ENCODE assay signal across 13 mouse cellular contexts in the genomic region with DNA sequence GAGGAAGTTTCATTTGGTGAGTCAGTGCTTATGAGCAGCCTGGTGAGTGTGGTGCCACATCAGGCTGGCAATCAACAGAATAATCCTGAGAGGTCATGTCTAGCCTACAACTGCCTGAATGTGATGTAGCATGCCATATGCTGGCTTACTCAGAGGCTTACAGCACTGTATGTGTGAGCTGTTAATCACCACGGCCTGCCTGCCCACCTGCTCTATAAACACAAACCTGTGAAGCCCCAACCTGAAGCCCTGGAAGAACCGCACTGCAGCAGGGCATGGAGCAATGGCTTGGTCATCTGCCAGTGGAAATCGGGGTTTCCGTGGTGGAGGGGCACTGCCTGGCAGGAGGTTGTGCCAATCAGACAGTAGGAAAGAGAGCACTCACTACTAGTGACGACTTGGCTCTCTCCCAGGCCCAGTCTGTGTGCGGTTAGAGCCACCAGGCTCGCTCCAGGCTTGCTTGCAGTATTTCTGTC. TPM values are rescaled to one million over a fixed set of nuclear protein-coding genes. Genes with fewer than 3 reads are reported as not detected.
A peak's percentile ranks its signal among the peaks of the same experiment; 100 is the strongest.
DNase-seq lines count a peak whose midpoint lies in the region; ATAC-seq lines count a peak whose summit lies in the region.
"Had no signal": no experiment of that assay in that cellular context is flagged by ENCODE, and none has a peak within 500 bp of the region (broad histone marks: within the 10 kb centered on the region; RNA-seq: fewer than 3 reads in every experiment).

No protein-coding gene starts in this region.

- no peak overlapping the region for H3K4me3 ChIP-seq in hindbrain, embryonic 15.5 days
- H3K4me3 ChIP-seq in hindbrain, embryonic 12.5 days: no peak overlapping the region
- H3K4me3 ChIP-seq: lung, embryonic 15.5 days; neural tube, embryonic 15.5 days had no signal

- H3K27ac ChIP-seq in hindbrain, embryonic 15.5 days (replicated peaks): 0 out of 2 replicates have a peak overlapping the region, but pooled peaks have one; percentile 48
- H3K27ac ChIP-seq in hindbrain, embryonic 12.5 days: no peak overlapping the region
- H3K27ac ChIP-seq: lung, embryonic 15.5 days; neural tube, embryonic 15.5 days had no signal

- ATAC-seq in hindbrain, embryonic 15.5 days (ENCODE audit: low FRiP score, low read depth): no peak
- no peak for ATAC-seq in hindbrain, embryonic 12.5 days (ENCODE audit: low FRiP score)

- H3K4me1 ChIP-seq in hindbrain, embryonic 15.5 days (replicated peaks): peaks cover 10% of the 10 kb centered on the region; the same call in 1 of the 2 replicates
- H3K4me1 ChIP-seq in hindbrain, embryonic 12.5 days: no peaks in the 10 kb centered on the region
- H3K4me1 ChIP-seq: lung, embryonic 15.5 days had no signal

- no peaks in the 10 kb centered on the region for H3K9me3 ChIP-seq in hindbrain, embryonic 15.5 days
- H3K9me3 ChIP-seq in hindbrain, embryonic 12.5 days (replicated peaks): no peaks in the 10 kb centered on the region
- H3K9me3 ChIP-seq: lung, embryonic 15.5 days; neural tube, embryonic 15.5 days had no signal

- no peaks in the 10 kb centered on the region for H3K27me3 ChIP-seq in hindbrain, embryonic 15.5 days
- no peaks in the 10 kb centered on the region for H3K27me3 ChIP-seq in hindbrain, embryonic 12.5 days
- H3K27me3 ChIP-seq: lung, embryonic 15.5 days; neural tube, embryonic 15.5 days had no signal

- H3K9ac ChIP-seq in hindbrain, embryonic 15.5 days: no peak overlapping the region
- H3K9ac ChIP-seq in hindbrain, embryonic 12.5 days: no peak overlapping the region
- H3K9ac ChIP-seq: lung, embryonic 15.5 days; neural tube, embryonic 15.5 days had no signal

- DNase-seq in adrenal gland, postnatal 25 days: peak; percentile 59
- DNase-seq in layer of hippocampus, postnatal 10 days (ENCODE audit: low spot score in 2 of 2): peak; percentile 68 to 78
- peak; percentile 70 to 74 for DNase-seq in right cerebral cortex, postnatal 10 days (ENCODE audit: low spot score in 2 of 2)
- no peak for DNase-seq in thymus, postnatal 36 days
- DNase-seq in spleen, postnatal 14 days (ENCODE audit: low spot score in 2 of 2): no peak
- DNase-seq in heart, adult 8-10 months (ENCODE audit: low spot score): no peak
- DNase-seq: cerebellum, adult 9-10 months; heart, postnatal 36 days had no signal

- WGBS in hindbrain, embryonic 15.5 days: 79% methylated on average over 7 of the region's 7 CpGs
- 92% methylated on average over 7 of the region's 7 CpGs for WGBS in hindbrain, embryonic 12.5 days

- H3K36me3 ChIP-seq in hindbrain, embryonic 15.5 days: peaks cover 77% of the 10 kb centered on the region
- peaks cover 80% of the 10 kb centered on the region for H3K36me3 ChIP-seq in hindbrain, embryonic 12.5 days

- H3K4me2 ChIP-seq in hindbrain, embryonic 15.5 days: no peak overlapping the region
- no peak overlapping the region for H3K4me2 ChIP-seq in hindbrain, embryonic 12.5 days (replicated peaks)
- H3K4me2 ChIP-seq: lung, embryonic 15.5 days; neural tube, embryonic 15.5 days had no signal

RNA-seq across cellular contexts. Expression of a gene that starts 12.4 kb away (rescaled TPM):
- 87.3 and 87.8 TPM in 2 replicates for polyA plus RNA-seq in hindbrain, embryonic 15.5 days (2015; fragmentation: Nextera tagmentation; extraction: Ambion mirVana)
- 97.2 and 98.7 TPM in 2 replicates for polyA plus RNA-seq in hindbrain, embryonic 12.5 days (2016; fragmentation: Nextera tagmentation; extraction: Ambion mirVana)
- 76.0 and 82.7 TPM in 2 replicates for total RNA-seq in adrenal gland, postnatal 25 days (2021)
- total RNA-seq in layer of hippocampus, postnatal 10 days (2021): 10 to 100 TPM; 72.9 to 78.3 TPM
- total RNA-seq in heart, adult 8-10 months (2022): 10 to 100 TPM; 29.3 to 37.1 (median 34.4) TPM

RNA-seq across cellular contexts. Expression of a gene that starts 35.9 kb away (rescaled TPM):
- 1.8 and 2.2 TPM in 2 replicates for polyA plus RNA-seq in hindbrain, embryonic 15.5 days (2015; fragmentation: Nextera tagmentation; extraction: Ambion mirVana)
- not detected in 2 replicates for polyA plus RNA-seq in hindbrain, embryonic 12.5 days (2016; fragmentation: Nextera tagmentation; extraction: Ambion mirVana)
- total RNA-seq in adrenal gland, postnatal 25 days (2021): 0.64 TPM in 1 of 2 replicates, not detected in the other
- total RNA-seq in layer of hippocampus, postnatal 10 days (2021): 100 to 1,000 TPM; 127 to 143 TPM
- total RNA-seq in heart, adult 8-10 months (2022): not detected
- total RNA-seq: heart, postnatal 36 days had no signal
- polyA plus RNA-seq: lung, embryonic 15.5 days had no signal

RNA-seq across cellular contexts. Expression of a gene that starts 46.6 kb away (rescaled TPM):
- not detected in 2 replicates for polyA plus RNA-seq in hindbrain, embryonic 15.5 days (2015; fragmentation: Nextera tagmentation; extraction: Ambion mirVana)
- polyA plus RNA-seq in hindbrain, embryonic 12.5 days (2016; fragmentation: Nextera tagmentation; extraction: Ambion mirVana): not detected in 2 replicates
- not detected in 2 replicates for total RNA-seq in adrenal gland, postnatal 25 days (2021)
- not detected for total RNA-seq in layer of hippocampus, postnatal 10 days (2021)
- not detected for total RNA-seq in heart, adult 8-10 months (2022)
- total RNA-seq: heart, postnatal 36 days had no signal
- polyA plus RNA-seq: large intestine, adult 2 months; lung, embryonic 15.5 days; neural tube, embryonic 15.5 days had no signal

Comparison
In these comparisons a context has a peak if more than half of its experiments do, and no peak if none do; other contexts are left out.
1. DNase-seq: peak in adrenal gland, postnatal 25 days (single experiment), layer of hippocampus, postnatal 10 days (2 of 2) and right cerebral cortex, postnatal 10 days (2 of 2); none in thymus, postnatal 36 days (0 of 2), spleen, postnatal 14 days (0 of 2) and heart, adult 8-10 months (single experiment).
2. RNA of a gene that starts 35.9 kb away (total RNA-seq): 127 to 143 TPM in layer of hippocampus, postnatal 10 days; 0.64 TPM in adrenal gland, postnatal 25 days and not detected in heart, adult 8-10 months; every median in the first group is over 10 times any median in the second.